Mouse (Mus musculus) kidney, embryonic 16.5 days (tissue): ENCODE data around the gene Tango6. TPM values are rescaled to one million over a fixed set of nuclear protein-coding genes. Genes with fewer than 3 reads are reported as not detected.

Experiments used
- ATAC-seq: fragments of 200-750 bp; cut with Nextera tagmentation; 2 replicates; pipeline ENCODE4 v1.8.0; 2017; ENCODE audit warnings: moderate TSS enrichment; ENCODE audit not compliant: low FRiP score, low TSS enrichment
- H3K27ac ChIP-seq: fragments of 300-500 bp; sonication (generic); 2 replicates; pipeline ENCODE4 v1.5.1; 2014; ENCODE audit warnings: low read length
- H3K27me3 ChIP-seq: fragments of 300-500 bp; sonication (generic); 2 replicates; pipeline ENCODE4 v1.6.1; 2014; ENCODE audit warnings: low read length, control low read depth, mixed read lengths; ENCODE audit not compliant: insufficient read depth
- H3K36me3 ChIP-seq: fragments of 300-500 bp; sonication (generic); 2 replicates; pipeline ENCODE4 v1.6.1; 2014; ENCODE audit warnings: low read length, control low read depth, mixed read lengths; ENCODE audit not compliant: insufficient read depth
- H3K4me1 ChIP-seq: fragments of 300-500 bp; sonication (generic); 2 replicates; pipeline ENCODE4 v1.6.1; 2014; ENCODE audit warnings: low read length, control low read depth, mixed read lengths; ENCODE audit not compliant: insufficient read depth
- H3K4me2 ChIP-seq: fragments of 300-500 bp; sonication (generic); replicated peaks from 2 replicates; pipeline ENCODE4 v1.6.1; 2014; ENCODE audit warnings: low read depth, low read length
- H3K4me3 ChIP-seq: fragments of 300-500 bp; sonication (generic); 2 replicates; pipeline ENCODE4 v1.5.1; 2014; ENCODE audit warnings: mild to moderate bottlenecking, low read length
- H3K9ac ChIP-seq: fragments of 300-500 bp; sonication (generic); replicated peaks from 2 replicates; pipeline ENCODE4 v1.6.1; 2014; ENCODE audit warnings: low read length
- H3K9me3 ChIP-seq: fragments of 300-500 bp; sonication (generic); 2 replicates; pipeline ENCODE4 v1.6.1; 2016; ENCODE audit warnings: low read length, control low read depth
- WGBS: fragments of 180-500 bp; shearing (Covaris S2); extraction: QIAGEN DNeasy Blood & Tissue Kit; methylation state at CpG from one replicate; pipeline ENCODE4 v1.1.7; 2014; 5-methylcytosine and 5-hydroxymethylcytosine counted together
- polyA plus RNA-seq: library from polyadenylated mRNA; unstranded; fragments of >200 nt; fragmentation: Nextera tagmentation; extraction: Ambion mirVana; gene quantifications from 2 replicates; pipeline ENCODE4 v1.2.1, GENCODE M21; 2015

Tango6 gene
- polyA plus RNA-seq, 1 experiment from 2014 or later = 13.3 TPM

- Histone ChIP-seq H3K36me3 (0 out of 2 replicates have a peak, but pooled peaks cover 3% of the 10 kb centered on the region), H3K4me1 (peaks cover 25% of the 10 kb centered on the region), H3K9me3 (no peaks in the 10 kb centered on the region), H3K27ac (peak overlapping the region; percentile 31), H3K9ac (no peak overlapping the region), H3K4me2 (no peak overlapping the region), H3K4me3 (no peak overlapping the region), H3K27me3 (no peaks in the 10 kb centered on the region)
- 73% methylated on average over 17 of the region's 17 CpGs for WGBS
- ATAC-seq = no peak
Measured at GRCm38 (mm10) chr8:106818626-106819515, 136.0 kb downstream of the Tango6 start.

DNA sequence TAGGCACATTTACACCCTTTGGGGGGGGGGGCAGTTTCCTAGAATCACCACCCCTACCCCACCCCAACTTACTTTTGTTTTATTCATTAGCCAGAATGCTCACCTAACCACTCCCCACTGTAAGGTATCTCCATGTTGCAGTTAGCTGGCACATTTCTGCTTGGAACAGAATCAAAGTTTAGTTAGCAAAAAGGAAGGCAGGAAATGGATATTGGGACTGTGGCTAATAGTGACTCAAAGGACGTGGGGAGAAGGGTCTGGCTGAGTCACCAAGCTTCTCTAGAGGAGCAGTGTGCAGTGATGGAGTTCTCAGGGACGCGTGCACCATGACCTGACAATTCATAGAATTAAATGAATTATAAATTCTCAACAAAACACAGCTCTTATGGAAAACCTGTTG is 136.7 kb downstream of the Tango6 start:
- H3K9ac ChIP-seq = no peak overlapping the region
- H3K4me1 ChIP-seq = peaks cover 25% of the 10 kb centered on the region
- H3K36me3 ChIP-seq = 0 out of 2 replicates have a peak, but pooled peaks cover 3% of the 10 kb centered on the region
- H3K27me3 ChIP-seq = no peaks in the 10 kb centered on the region
- 77% methylated on average over 3 of the region's 3 CpGs for WGBS
- H3K4me3 ChIP-seq = no peak overlapping the region
- H3K9me3 ChIP-seq = no peaks in the 10 kb centered on the region
- ATAC-seq = no peak
- H3K27ac ChIP-seq = peak overlapping the region; percentile 31
- no peak overlapping the region for H3K4me2 ChIP-seq

DNA sequence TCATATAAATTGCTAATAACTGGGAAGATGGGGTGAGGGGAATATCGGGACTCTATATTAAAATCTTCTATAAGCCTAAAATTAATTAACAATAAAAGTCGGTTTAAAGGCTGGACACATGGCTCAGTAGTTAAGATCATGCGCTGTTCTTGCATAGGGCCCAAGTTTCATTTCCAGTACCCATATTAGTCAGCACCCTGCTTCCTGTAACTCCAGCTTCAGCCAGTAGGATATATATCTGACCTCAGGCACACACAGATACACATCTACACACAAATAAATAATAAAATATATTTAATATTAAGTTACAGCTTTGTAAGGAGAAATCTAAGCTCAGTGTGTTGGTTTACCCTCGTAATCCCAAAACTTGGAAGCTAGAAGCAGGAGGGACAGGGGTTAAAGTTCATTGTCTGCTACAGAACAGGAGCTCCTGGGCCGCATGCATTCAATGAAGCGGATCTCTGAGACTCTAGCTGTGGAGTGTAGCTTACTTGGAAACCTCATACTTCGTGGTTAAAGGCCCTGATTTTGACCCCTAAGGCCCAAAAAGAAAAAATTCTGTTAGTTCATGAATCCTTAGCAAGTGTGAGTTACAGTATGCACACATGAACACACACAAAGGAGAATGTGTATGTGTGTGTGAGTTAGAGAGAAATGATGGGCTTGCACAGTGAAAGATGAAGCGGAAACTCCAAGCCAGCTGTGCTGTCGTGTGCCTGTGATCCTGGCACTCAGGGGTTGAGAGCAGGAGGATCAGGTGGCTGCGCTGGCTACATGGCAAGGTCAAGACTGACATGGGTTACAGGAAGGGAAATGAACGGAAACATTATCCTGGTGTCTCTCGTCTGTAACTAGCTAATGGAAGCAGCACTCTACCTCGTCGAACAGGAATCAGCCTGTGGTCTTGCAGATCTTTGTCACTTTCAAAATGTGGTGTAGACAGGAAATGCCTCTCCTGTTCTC is 138.0 kb downstream of the Tango6 start:
- Histone ChIP-seq H3K27me3 (no peaks in the 10 kb centered on the region), H3K36me3 (0 out of 2 replicates have a peak, but pooled peaks cover 3% of the 10 kb centered on the region), H3K4me3 (no peak overlapping the region), H3K4me2 (no peak overlapping the region), H3K9me3 (no peaks in the 10 kb centered on the region), H3K27ac (peak overlapping the region; percentile 74), H3K4me1 (peaks cover 25% of the 10 kb centered on the region), H3K9ac (no peak overlapping the region)
- ATAC-seq = no peak
- WGBS = 45% methylated on average over 14 of the region's 14 CpGs

DNA sequence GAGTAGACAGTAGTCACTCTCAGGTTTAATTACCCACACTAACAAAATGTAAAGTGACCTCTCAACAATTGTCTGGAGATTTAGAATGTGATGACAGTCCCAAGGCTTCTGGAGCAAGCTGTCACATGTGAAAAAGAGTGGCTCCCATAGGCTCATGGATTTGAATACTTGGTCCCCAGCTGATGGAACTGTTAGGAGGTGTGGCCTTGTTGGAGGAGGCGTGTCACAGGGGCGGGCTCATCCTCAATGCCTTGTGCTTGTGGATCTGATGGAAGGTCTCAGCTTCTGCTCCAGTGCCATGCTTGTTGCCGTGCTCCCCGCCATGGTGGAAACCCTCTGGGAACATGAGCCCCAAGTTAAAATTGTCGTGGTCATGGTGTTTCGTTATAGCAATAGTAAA is 146.1 kb downstream of the Tango6 start:
- Histone ChIP-seq H3K27me3 (no peaks in the 10 kb centered on the region), H3K4me1 (no peaks in the 10 kb centered on the region), H3K27ac (no peak overlapping the region), H3K9ac (no peak overlapping the region), H3K9me3 (no peaks in the 10 kb centered on the region), H3K4me3 (no peak overlapping the region), H3K36me3 (no peaks in the 10 kb centered on the region), H3K4me2 (no peak overlapping the region)
- WGBS = 88% methylated on average over 6 of the region's 6 CpGs
- ATAC-seq = no peak

DNA sequence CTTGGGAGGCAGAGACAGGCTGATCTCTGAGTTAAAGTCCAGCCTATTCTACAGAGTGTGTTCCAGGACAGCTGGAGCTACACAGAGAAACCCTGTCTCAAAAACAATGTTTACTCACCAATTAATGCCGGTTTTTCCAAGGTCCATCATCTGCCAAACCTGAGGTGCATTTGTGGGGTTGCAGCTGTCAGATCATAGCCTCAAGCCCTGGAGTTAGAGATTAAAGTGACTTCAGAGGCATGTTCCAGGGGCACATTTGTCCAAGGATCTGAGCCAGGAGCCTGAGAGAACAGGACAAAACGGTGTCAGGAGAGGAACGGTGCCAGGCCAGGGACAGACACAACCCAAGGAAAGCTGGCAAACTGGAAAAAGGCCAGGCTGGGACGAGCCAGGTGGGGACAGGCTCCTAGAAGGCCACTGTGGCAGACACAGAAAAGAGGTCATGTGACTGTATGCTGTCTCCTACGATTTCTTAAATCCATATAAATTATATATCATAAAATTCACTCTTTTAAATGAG is 146.7 kb downstream of the Tango6 start:
- no peaks in the 10 kb centered on the region for H3K36me3 ChIP-seq
- H3K9ac ChIP-seq = no peak overlapping the region
- H3K27ac ChIP-seq = no peak overlapping the region
- no peak overlapping the region for H3K4me3 ChIP-seq
- no peak overlapping the region for H3K4me2 ChIP-seq
- no peaks in the 10 kb centered on the region for H3K27me3 ChIP-seq
- H3K4me1 ChIP-seq = no peaks in the 10 kb centered on the region
- ATAC-seq = no peak
- WGBS = 83% methylated on average over 5 of the region's 5 CpGs
- no peaks in the 10 kb centered on the region for H3K9me3 ChIP-seq

DNA sequence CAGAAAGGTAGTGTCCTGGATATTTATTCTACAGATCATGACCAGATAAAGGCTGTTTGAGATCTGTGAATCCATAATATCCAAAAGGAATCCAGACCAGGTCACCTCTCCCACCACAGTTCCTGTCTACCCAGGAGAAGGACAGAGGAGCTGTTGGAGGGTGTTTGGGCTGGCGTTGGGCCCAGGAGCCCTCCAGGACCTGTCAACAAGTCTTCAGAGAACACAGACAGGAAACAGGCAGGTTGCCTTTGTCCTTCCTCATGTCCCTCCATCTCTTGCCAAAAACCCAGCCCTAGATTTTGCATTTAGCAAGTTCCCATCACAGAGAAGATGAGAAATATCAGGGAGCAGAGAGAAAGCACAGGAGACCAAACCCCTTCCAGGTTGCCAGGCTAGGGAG is 152.0 kb downstream of the Tango6 start:
- Histone ChIP-seq H3K4me1 (peaks cover 6% of the 10 kb centered on the region), H3K27ac (no peak overlapping the region), H3K36me3 (no peaks in the 10 kb centered on the region), H3K4me3 (no peak overlapping the region), H3K9me3 (no peaks in the 10 kb centered on the region), H3K27me3 (no peaks in the 10 kb centered on the region), H3K4me2 (no peak overlapping the region), H3K9ac (no peak overlapping the region)
- no peak for ATAC-seq
- WGBS = 60% methylated on average over 1 of the region's 1 CpGs

DNA sequence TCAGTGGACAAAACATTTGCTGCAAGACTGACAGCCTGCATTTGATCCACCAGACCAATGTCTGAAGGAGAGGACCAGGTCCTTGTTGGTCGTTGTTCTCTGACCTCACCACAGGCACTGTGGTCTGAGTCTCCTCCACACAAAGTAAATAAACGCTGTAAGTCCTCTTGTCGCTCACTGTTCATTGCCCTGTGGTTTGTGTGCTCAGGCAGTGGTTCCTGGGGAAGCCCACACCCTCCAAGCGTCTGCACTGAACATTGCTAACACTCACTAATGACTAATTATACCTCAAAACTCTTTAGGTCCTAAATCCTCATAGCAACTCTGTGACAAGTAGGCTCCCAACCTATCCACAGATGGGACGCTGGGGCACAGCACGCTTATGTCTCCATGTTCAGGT is 153.7 kb downstream of the Tango6 start:
- Histone ChIP-seq H3K9me3 (no peaks in the 10 kb centered on the region), H3K27ac (no peak overlapping the region), H3K4me3 (no peak overlapping the region), H3K9ac (no peak overlapping the region), H3K36me3 (no peaks in the 10 kb centered on the region), H3K27me3 (no peaks in the 10 kb centered on the region), H3K4me1 (peaks cover 6% of the 10 kb centered on the region), H3K4me2 (no peak overlapping the region)
- WGBS = 60% methylated on average over 6 of the region's 6 CpGs
- ATAC-seq = no peak

GRCm38 (mm10) chr8:106838803-106839202 is 155.9 kb downstream of the Tango6 start:
- no peak overlapping the region for H3K4me3 ChIP-seq
- 62% methylated on average over 6 of the region's 6 CpGs for WGBS
- H3K27me3 ChIP-seq = no peaks in the 10 kb centered on the region
- H3K9me3 ChIP-seq = no peaks in the 10 kb centered on the region
- no peak for ATAC-seq
- H3K9ac ChIP-seq = no peak overlapping the region
- no peak overlapping the region for H3K27ac ChIP-seq
- peaks cover 6% of the 10 kb centered on the region for H3K4me1 ChIP-seq
- no peak overlapping the region for H3K4me2 ChIP-seq
- H3K36me3 ChIP-seq = no peaks in the 10 kb centered on the region

DNA sequence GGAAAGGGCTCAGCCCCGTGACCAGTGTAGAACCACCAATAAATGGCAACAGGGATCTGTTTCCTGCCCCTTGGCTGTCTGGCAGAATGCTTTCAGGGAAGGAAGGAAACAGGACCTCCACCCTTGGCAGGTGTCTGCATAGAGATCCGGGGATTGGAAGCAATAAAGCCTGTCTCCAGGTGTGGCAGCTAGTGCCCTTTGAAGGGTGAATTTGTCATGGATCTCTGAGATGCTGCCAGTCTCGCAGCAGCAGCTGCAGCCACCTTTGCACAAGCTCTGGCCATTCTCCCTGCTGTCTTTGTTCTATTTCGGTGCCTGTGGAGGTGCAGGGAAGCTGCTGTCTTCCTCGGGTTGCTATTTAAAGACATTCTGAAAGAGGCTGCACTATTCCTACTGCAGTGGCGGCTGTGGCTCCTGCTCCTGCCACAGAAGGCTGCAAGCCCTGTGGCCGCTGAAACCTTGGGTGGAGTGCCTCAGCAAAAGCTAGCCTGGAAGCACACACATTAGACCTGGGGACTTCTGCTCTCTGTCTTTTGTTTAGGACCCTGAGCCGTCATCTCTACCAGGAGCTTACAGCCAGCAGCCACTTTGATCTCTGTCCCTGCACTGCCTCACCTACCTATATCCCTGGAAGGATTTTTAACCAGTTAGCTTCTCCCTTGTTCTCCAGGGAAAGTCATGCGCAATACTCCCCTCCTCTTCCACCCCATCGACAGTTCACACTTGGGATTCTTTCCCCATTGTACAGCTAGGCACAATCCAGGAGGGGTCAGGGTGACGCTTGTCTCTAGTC is 156.5 kb downstream of the Tango6 start:
- Histone ChIP-seq H3K36me3 (no peaks in the 10 kb centered on the region), H3K4me2 (no peak overlapping the region), H3K9ac (no peak overlapping the region), H3K27me3 (no peaks in the 10 kb centered on the region), H3K4me3 (no peak overlapping the region), H3K4me1 (peaks cover 6% of the 10 kb centered on the region), H3K27ac (peak overlapping the region; percentile 43; the same call in 1 of the 2 replicates), H3K9me3 (no peaks in the 10 kb centered on the region)
- WGBS = 38% methylated on average over 11 of the region's 11 CpGs
- ATAC-seq = no peak
